Mouse (Mus musculus): ENCODE results near the gene Cxcr2. TPM values are rescaled to one million over a fixed set of nuclear protein-coding genes. Genes with fewer than 3 reads are reported as not detected.

The Cxcr2 gene
- total and polyA plus RNA-seq, 3 experiments, result 0.16 TPM; not detected in 2

DNA sequence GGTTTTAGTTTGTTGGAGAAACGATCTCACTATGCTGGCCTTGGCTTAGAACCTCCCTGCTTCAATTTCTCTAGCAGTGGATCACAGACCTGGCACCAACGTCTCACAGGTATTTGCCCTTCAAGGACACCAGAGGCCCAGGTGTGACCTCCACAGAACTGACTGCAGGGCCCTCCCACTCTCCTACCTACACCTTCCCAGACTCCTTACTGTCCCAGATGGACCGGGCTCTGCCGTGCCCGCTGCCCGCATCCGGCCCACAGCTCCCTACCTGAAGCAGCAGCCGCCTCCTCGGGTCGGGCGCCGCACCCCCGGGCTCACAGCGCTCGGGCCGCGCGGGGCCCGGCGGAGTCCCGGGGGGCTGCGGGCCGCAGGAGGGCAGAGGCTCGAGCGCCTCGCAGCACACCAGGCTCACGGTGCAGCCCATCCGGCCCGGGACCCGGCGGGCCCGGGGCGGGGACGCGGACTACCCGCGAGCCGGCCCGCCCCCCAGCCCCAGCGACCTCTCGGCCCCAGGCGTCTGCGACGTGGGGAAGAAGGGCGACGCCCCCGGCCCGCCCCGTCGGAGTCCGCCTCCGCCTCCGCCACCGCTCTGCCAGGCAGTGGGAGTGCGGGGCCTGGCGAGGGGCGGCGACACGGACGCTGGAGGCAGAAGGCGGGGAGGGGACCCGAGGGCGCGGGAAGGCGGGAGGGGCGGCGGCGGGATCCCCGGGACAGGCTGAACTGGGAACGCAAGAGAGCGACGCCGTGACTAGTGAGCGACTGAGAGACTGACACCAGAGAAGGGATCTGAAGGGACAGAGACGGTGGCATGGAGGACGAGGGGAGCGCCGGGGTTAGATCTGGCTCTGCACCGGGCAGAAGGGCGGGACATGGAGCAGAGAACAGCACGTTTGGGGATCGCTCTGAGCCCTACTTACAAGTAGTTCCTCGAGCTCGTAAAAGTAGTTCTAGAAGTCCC is 29.5 kb upstream of the Cxcr2 start, which contains the start of gene Tns1:
Gene Tns1, minus strand, starts transcription at position 429 of the 961 bp plus-strand sequence.
- Histone ChIP-seq H3K9me3 (replicated peaks) (no peaks in the 10 kb centered on the region), H3K4me3 (ENCODE audit: low read depth, low read length) (no peak within 1 kb of the TSS; the same call in 1 of the 2 replicates), H3K27me3 (ENCODE audit: insufficient read depth, low read length) (peaks cover 62% of the 10 kb centered on the region), H3K4me1 (ENCODE audit: insufficient read depth, low read depth, low read length) (peaks cover 10% of the 10 kb centered on the region), H3K36me3 (replicated peaks) (no peaks in the 10 kb centered on the region)
- no peak for TF ChIP-seq GATA1 (IDR thresholded peaks at IDR 0.05; ENCODE audit: borderline replicate concordance, low read length)
- TF ChIP-seq TAL1 (conservative IDR thresholded peaks at IDR 0.05; ENCODE audit: low read depth, low read length), result no peak
- no peak for TF ChIP-seq GATA2 (IDR thresholded peaks at IDR 0.05; ENCODE audit: borderline replicate concordance, low read depth, low read length)
- no peak for TF ChIP-seq POLR2AphosphoS5 (IDR thresholded peaks at IDR 0.05; ENCODE audit: insufficient replicate concordance, low read depth, low read length)
- TF ChIP-seq CTCF (IDR thresholded peaks at IDR 0.05; ENCODE audit: low read depth, low read length), result no peak
- DNase-seq (ENCODE audit: low spot score) (no peak), ATAC-seq (ENCODE audit: extremely low read depth, insufficient number of reproducible peaks, low FRiP score, poor library complexity, severe bottlenecking) (no peak)

DNA sequence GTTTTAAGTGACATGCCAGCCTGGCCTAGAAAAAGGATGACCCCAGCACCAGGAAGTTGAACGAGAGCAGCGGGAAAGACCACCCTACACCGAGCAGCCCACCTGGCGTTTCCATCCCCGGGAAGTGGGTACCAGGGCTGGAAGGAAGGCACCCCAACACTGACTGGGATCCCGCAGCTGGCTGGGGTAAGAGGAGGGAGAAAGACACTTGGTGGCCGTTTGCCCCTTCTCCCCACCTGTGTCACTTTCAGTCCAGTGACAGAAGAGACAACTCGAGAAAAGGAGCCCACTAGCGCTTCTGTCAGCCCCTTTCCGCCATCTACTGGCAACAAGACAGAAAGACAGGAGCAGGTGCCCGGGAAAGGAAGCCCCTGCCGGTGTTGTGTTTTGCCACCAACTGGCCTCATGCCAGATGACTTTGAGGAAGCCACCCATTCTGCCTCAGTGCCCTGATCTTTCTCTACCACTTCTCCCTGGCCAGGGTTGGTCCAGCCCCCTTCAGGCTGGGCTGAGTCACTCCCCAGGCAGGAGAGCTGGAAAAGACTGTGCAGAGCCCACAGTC is 28.7 kb upstream of the Cxcr2 start, which contains the start of gene Rufy4:
Gene Rufy4, plus strand, starts transcription at position 551 of the 562 bp plus-strand sequence.
- H3K27me3 ChIP-seq (ENCODE audit: insufficient read depth, low read length), result peaks cover 65% of the 10 kb centered on the region
- peaks cover 10% of the 10 kb centered on the region for H3K4me1 ChIP-seq (ENCODE audit: insufficient read depth, low read depth, low read length)
- no peaks in the 10 kb centered on the region for H3K9me3 ChIP-seq (replicated peaks)
- no peak within 1 kb of the TSS; the same call in 1 of the 2 replicates for H3K4me3 ChIP-seq (ENCODE audit: low read depth, low read length)
- DNase-seq (ENCODE audit: low spot score) (peak; percentile 71), ATAC-seq (ENCODE audit: extremely low read depth, insufficient number of reproducible peaks, low FRiP score, poor library complexity, severe bottlenecking) (no peak; the same call in 1 of the 2 replicates)
- 0 out of 2 replicates have a peak, but pooled peaks have one; percentile 16 for TF ChIP-seq CTCF (IDR thresholded peaks at IDR 0.05; ENCODE audit: low read depth, low read length)
- no peak for TF ChIP-seq POLR2AphosphoS5 (IDR thresholded peaks at IDR 0.05; ENCODE audit: insufficient replicate concordance, low read depth, low read length)
- TF ChIP-seq GATA1 (IDR thresholded peaks at IDR 0.05; ENCODE audit: borderline replicate concordance, low read length), result no peak
- TF ChIP-seq GATA2 (IDR thresholded peaks at IDR 0.05; ENCODE audit: borderline replicate concordance, low read depth, low read length), result no peak
- no peak for TF ChIP-seq TAL1 (conservative IDR thresholded peaks at IDR 0.05; ENCODE audit: low read depth, low read length)
- H3K36me3 ChIP-seq (replicated peaks), result no peaks in the 10 kb centered on the region

DNA sequence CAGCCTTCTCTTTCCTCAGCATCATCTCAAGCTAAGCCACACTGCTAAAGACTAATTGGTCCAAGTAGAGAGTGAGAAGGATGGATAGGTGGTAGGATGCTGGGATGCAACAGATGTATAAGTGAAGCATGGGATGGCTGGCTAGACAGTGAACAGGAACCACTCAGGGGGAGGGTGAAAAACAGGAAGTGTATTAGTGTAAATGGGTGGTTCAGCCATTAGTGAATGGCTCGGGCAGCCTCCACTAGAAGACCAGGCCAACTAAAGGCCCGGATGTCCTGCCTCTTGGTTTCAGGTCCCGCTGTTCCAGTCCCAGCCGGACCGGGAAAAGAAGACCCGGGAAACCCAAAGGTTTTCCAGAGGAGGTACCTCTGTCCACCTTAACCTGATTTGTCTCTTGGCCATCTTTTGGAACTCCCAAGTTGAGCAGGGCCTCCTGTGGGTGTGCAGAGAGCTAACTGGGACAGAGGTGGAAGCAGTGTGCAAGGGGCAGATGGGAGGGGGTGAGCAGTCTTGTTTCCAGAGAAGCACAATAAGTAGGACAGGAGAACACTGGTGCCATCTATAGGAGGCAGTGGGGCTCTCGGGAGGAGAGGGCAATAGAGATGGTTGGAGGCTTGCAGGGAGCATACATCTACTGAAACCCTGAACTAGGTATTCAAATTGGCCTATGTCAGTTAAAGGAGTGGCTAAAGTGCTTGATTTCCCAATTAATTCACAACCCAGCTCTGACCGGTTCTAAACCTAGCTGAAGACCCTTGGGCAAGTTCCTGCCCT is 22.7 kb upstream of the Cxcr2 start:
- no peaks in the 10 kb centered on the region for H3K36me3 ChIP-seq (replicated peaks)
- no peaks in the 10 kb centered on the region for H3K4me1 ChIP-seq (ENCODE audit: insufficient read depth, low read depth, low read length)
- peaks cover 25% of the 10 kb centered on the region for H3K27me3 ChIP-seq (ENCODE audit: insufficient read depth, low read length)
- TF ChIP-seq CTCF (IDR thresholded peaks at IDR 0.05; ENCODE audit: low read depth, low read length), result no peak
- TF ChIP-seq TAL1 (conservative IDR thresholded peaks at IDR 0.05; ENCODE audit: low read depth, low read length), result no peak
- no peak for TF ChIP-seq POLR2AphosphoS5 (IDR thresholded peaks at IDR 0.05; ENCODE audit: insufficient replicate concordance, low read depth, low read length)
- TF ChIP-seq GATA2 (IDR thresholded peaks at IDR 0.05; ENCODE audit: borderline replicate concordance, low read depth, low read length), result no peak
- TF ChIP-seq GATA1 (IDR thresholded peaks at IDR 0.05; ENCODE audit: borderline replicate concordance, low read length), result no peak
- no peak overlapping the region for H3K4me3 ChIP-seq (ENCODE audit: low read depth, low read length)
- DNase-seq (ENCODE audit: low spot score), result no peak
- no peaks in the 10 kb centered on the region for H3K9me3 ChIP-seq (replicated peaks)
- no peak for ATAC-seq (ENCODE audit: extremely low read depth, insufficient number of reproducible peaks, low FRiP score, poor library complexity, severe bottlenecking)

DNA sequence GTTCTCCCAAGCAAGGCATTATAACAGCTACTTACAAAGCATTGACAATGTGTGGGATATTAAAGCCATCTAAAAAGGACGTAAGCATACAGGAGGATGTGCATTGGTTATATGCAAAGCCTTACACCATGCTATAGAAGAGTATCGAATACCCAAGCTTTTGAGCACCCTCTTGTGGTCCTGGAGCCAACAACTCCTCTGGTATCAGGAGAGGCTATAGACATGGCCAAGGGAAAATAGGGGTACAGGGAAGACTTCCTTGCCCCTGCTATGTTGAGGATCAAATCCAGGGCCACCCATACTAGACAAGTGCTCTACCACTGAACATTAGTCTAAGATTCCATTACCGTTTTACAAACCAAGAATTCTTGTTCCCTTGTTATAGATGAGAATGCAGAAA is 21.8 kb upstream of the Cxcr2 start:
- H3K9me3 ChIP-seq (replicated peaks), result no peaks in the 10 kb centered on the region
- peaks cover 22% of the 10 kb centered on the region; the same call in 1 of the 2 replicates for H3K27me3 ChIP-seq (ENCODE audit: insufficient read depth, low read length)
- ATAC-seq (ENCODE audit: extremely low read depth, insufficient number of reproducible peaks, low FRiP score, poor library complexity, severe bottlenecking) (no peak), DNase-seq (ENCODE audit: low spot score) (no peak)
- no peaks in the 10 kb centered on the region for H3K4me1 ChIP-seq (ENCODE audit: insufficient read depth, low read depth, low read length)
- no peak overlapping the region for H3K4me3 ChIP-seq (ENCODE audit: low read depth, low read length)
- TF ChIP-seq GATA2 (IDR thresholded peaks at IDR 0.05; ENCODE audit: borderline replicate concordance, low read depth, low read length) (no peak), CTCF (IDR thresholded peaks at IDR 0.05; ENCODE audit: low read depth, low read length) (no peak), GATA1 (IDR thresholded peaks at IDR 0.05; ENCODE audit: borderline replicate concordance, low read length) (no peak), TAL1 (conservative IDR thresholded peaks at IDR 0.05; ENCODE audit: low read depth, low read length) (no peak), POLR2AphosphoS5 (IDR thresholded peaks at IDR 0.05; ENCODE audit: insufficient replicate concordance, low read depth, low read length) (no peak)
- no peaks in the 10 kb centered on the region for H3K36me3 ChIP-seq (replicated peaks)

DNA sequence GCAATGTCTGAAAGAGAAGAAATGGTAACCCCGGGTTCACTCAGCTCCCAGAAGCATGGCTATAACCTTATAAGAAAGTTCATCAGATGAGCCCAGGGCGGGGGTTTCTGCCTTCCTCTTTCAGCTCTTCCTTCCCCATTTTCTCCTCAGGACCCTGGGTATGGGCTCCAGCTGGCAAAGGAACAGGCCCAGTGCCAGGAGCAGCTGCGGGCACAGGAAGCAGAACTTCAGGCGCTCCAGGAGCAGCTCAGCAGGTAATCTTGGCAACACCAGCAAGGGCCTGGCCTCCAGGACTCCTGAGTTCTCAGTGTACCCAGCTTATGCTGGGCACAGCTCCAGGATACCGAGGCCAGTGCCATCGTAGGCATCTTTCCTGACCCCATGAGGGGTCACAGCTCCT is 19.8 kb upstream of the Cxcr2 start:
- Histone ChIP-seq H3K9me3 (replicated peaks) (no peaks in the 10 kb centered on the region), H3K4me1 (ENCODE audit: insufficient read depth, low read depth, low read length) (no peaks in the 10 kb centered on the region), H3K36me3 (replicated peaks) (no peaks in the 10 kb centered on the region), H3K27me3 (ENCODE audit: insufficient read depth, low read length) (peaks cover 16% of the 10 kb centered on the region; the same call in 1 of the 2 replicates), H3K4me3 (ENCODE audit: low read depth, low read length) (no peak overlapping the region)
- TF ChIP-seq GATA1 (IDR thresholded peaks at IDR 0.05; ENCODE audit: borderline replicate concordance, low read length) (no peak), TAL1 (conservative IDR thresholded peaks at IDR 0.05; ENCODE audit: low read depth, low read length) (no peak), POLR2AphosphoS5 (IDR thresholded peaks at IDR 0.05; ENCODE audit: insufficient replicate concordance, low read depth, low read length) (no peak), GATA2 (IDR thresholded peaks at IDR 0.05; ENCODE audit: borderline replicate concordance, low read depth, low read length) (no peak), CTCF (IDR thresholded peaks at IDR 0.05; ENCODE audit: low read depth, low read length) (no peak)
- no peak for DNase-seq (ENCODE audit: low spot score)
- ATAC-seq (ENCODE audit: extremely low read depth, insufficient number of reproducible peaks, low FRiP score, poor library complexity, severe bottlenecking), result no peak
